Mouse (Mus musculus): Measurements from ENCODE around the gene Rpain.

GRCm38 (mm10) chr11:70943651-70944050 lies 26.4 kb upstream of the Rpain start:
- TF ChIP-seq POLR2A (IDR thresholded peaks at IDR 0.05; ENCODE audit: low read depth, low read length) (no peak), CTCF (conservative IDR thresholded peaks at IDR 0.05 in 1 of 2, IDR thresholded peaks at IDR 0.05 in 1 of 2; ENCODE audit: low read depth in 2 of 2, low read length in 2 of 2) (no peak), POLR2AphosphoS2 (IDR thresholded peaks at IDR 0.05; ENCODE audit: low read depth, low read length) (no peak), JUN (IDR thresholded peaks at IDR 0.05; ENCODE audit: insufficient read depth, low read depth, low read length) (no peak), MAFK (IDR thresholded peaks at IDR 0.05; ENCODE audit: insufficient replicate concordance, low read length) (peak; percentile 67), USF1 (IDR thresholded peaks at IDR 0.05; ENCODE audit: low read depth, low read length) (no peak), ZC3H11A (IDR thresholded peaks at IDR 0.05; ENCODE audit: low read depth, low read length) (no peak), NRF1 (IDR thresholded peaks at IDR 0.05; ENCODE audit: low read depth, low read length) (no peak), MAX (IDR thresholded peaks at IDR 0.05; ENCODE audit: low read length) (no peak), TCF12 (IDR thresholded peaks at IDR 0.05; ENCODE audit: low read depth, low read length) (no peak), KAT2A (IDR thresholded peaks at IDR 0.05; ENCODE audit: insufficient replicate concordance, low read length) (no peak)

Measured in CH12.LX (cell line).